Mouse (Mus musculus) heart, adult 2 months (tissue): ENCODE data around the gene Washc4. TPM values are rescaled to one million over a fixed set of nuclear protein-coding genes. Genes with fewer than 3 reads are reported as not detected.

Experiments used
- DNase-seq, 2 experiments: peaks; one replicate each; pipeline ENCODE4 v3.0.0; 2021
- H3K27ac ChIP-seq: fragments of 200-600 bp; 2 replicates; pipeline ENCODE4 v1.8.1; 2022
- H3K27me3 ChIP-seq: fragments of 200-500 bp; 2 replicates; pipeline ENCODE4 v1.6.1; 2012; ENCODE audit warnings: mild to moderate bottlenecking, low read length, inconsistent platforms, mixed read lengths; ENCODE audit not compliant: control insufficient read depth, insufficient read depth
- H3K36me3 ChIP-seq: fragments of 200-500 bp; 2 replicates; pipeline ENCODE4 v1.6.1; 2012; ENCODE audit warnings: low read length, inconsistent platforms; ENCODE audit not compliant: control insufficient read depth, insufficient read depth
- H3K4me1 ChIP-seq: fragments of 200-500 bp; 2 replicates; pipeline ENCODE4 v1.6.1; 2011; ENCODE audit warnings: low read length; ENCODE audit not compliant: control insufficient read depth, insufficient read depth
- H3K4me3 ChIP-seq: fragments of 200-600 bp; 2 replicates; pipeline ENCODE4 v1.8.1; 2022
- H3K79me2 ChIP-seq: fragments of 200-500 bp; replicated peaks from 2 replicates; pipeline ENCODE4 v1.6.1; 2012; ENCODE audit warnings: mild to moderate bottlenecking, inconsistent platforms, low read length, moderate library complexity, mixed read lengths; ENCODE audit not compliant: control insufficient read depth, insufficient read depth
- H3K9ac ChIP-seq: fragments of 200-500 bp; 2 replicates; pipeline ENCODE4 v1.6.1; 2012; ENCODE audit warnings: low read depth, mild to moderate bottlenecking, control low read depth, inconsistent platforms, low read length, mixed read lengths
- CTCF ChIP-seq: fragments of 200-600 bp; IDR thresholded peaks from 2 replicates; pipeline ENCODE4 v1.8.1; 2022; ENCODE audit warnings: antibody characterized with exemption, mild to moderate bottlenecking, moderate library complexity
- EP300 ChIP-seq: fragments of 200-500 bp; IDR thresholded peaks from 2 replicates; pipeline ENCODE4 v1.6.1; 2011; ENCODE audit warnings: low read depth, low read length, control low read depth; ENCODE audit not compliant: insufficient read depth
- POLR2A ChIP-seq: fragments of 200-500 bp; IDR thresholded peaks from 2 replicates; pipeline ENCODE4 v1.6.1; 2011; ENCODE audit warnings: mild to moderate bottlenecking, low read depth, low read length, control low read depth; ENCODE audit not compliant: insufficient read depth
- WGBS: fragments of 180-500 bp; shearing (Covaris S2); methylation state at CpG from one replicate; pipeline ENCODE4 v1.1.7; 2018; 5-methylcytosine and 5-hydroxymethylcytosine counted together
- intact Hi-C: fragments of 180-260 bp; cut with DNase I; formaldehyde crosslinking; loops from one replicate; pipeline ENCODE4 v1.15.1; 2025
- polyA plus RNA-seq: library from polyadenylated mRNA; depleted of rRNA; stranded (reverse); fragments of >200 nt; gene quantifications from 2 replicates; pipeline ENCODE4 v1.2.3, GENCODE M21; 2012
- total RNA-seq, 2 experiments: library from RNA; stranded (reverse); gene quantifications; 2 replicates each; pipeline ENCODE4 v1.2.3; 2021

Gene Washc4
- total and polyA plus RNA-seq, 3 experiments: 1.8 to 13.8 (median 11.4) TPM

DNA sequence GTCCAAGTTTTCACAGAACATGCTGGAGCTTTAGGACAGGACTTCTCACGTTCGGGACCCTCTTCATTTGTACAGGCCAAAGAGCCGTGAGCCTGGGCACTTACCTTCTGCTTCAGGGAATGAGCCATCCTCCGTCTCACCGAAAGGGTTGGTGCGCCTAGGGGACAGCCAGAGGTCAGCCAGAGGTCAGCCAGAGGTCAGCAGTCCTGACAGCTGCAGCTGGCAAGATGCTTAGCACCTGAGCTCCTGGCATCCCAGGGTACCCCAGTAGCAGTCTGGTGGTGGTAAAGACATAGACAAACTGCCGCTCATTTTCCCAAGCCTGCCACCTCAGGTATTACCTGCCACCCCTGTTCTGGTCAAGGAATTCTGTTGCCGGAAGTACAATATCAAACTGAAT, 65.0 kb downstream of the Washc4 start:
- DNase-seq: peak in 1 of 2 experiments; percentile 14
- no peaks in the 10 kb centered on the region for H3K4me1 ChIP-seq
- intact Hi-C loops: no loop called here
- WGBS: 84% methylated on average over 8 of the region's 8 CpGs
- H3K79me2 ChIP-seq: no peaks in the 10 kb centered on the region
- H3K27ac ChIP-seq: no peak overlapping the region
- H3K36me3 ChIP-seq: no peaks in the 10 kb centered on the region
- H3K4me3 ChIP-seq: no peak overlapping the region
- no peak for TF ChIP-seq POLR2A
- H3K27me3 ChIP-seq: no peaks in the 10 kb centered on the region
- H3K9ac ChIP-seq: no peak overlapping the region

DNA sequence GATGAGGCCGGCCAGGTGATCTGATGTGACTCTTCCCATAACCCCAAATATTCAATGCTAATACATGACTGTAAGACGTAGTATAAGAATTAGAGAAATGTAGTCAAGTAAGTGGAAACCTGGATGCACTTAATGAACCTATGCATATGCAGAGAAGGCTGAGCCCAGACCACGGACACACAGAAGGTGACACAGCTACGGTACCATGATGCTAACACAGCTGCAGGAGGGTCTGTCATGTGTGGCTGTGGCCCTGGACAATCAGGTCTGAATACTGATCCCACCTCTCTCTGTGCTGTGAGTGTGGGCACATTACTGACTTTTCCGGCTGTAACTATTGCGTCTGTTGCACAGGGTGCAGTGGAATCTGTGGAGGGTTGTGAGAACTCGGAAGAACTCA, 67.0 kb downstream of the Washc4 start:
- Histone ChIP-seq H3K4me3 (no peak overlapping the region), H3K9ac (no peak overlapping the region), H3K4me1 (no peaks in the 10 kb centered on the region), H3K36me3 (no peaks in the 10 kb centered on the region), H3K27ac (no peak overlapping the region), H3K27me3 (no peaks in the 10 kb centered on the region), H3K79me2 (no peaks in the 10 kb centered on the region)
- no peak for TF ChIP-seq EP300
- TF ChIP-seq CTCF: no peak
- peak in 1 of 2 experiments; percentile 10 for DNase-seq
- WGBS: 93% methylated on average over 7 of the region's 7 CpGs
- intact Hi-C loops: no loop called here

DNA sequence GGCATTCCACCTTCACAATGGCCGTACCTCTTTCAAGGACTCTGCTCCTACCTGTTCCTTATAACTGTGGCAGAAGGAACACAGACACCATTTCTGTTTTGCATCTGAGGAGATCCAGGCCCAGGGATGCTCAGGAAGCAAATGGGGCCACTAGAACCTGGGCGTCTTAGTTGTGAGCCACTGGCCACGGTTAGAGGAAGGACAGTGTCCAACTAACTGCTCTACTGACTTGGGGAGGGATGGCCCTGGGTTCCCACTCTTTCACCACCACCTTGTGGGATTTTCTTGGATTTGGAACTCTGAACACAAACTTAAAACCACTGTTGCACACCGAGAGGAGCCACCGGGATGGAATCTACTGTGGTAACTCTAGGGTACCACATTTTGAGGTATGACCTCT, 68.3 kb downstream of the Washc4 start:
- TF ChIP-seq POLR2A (no peak), EP300 (no peak), CTCF (no peak)
- no peak overlapping the region for H3K9ac ChIP-seq
- H3K27me3 ChIP-seq: no peaks in the 10 kb centered on the region
- H3K27ac ChIP-seq: no peak overlapping the region
- intact Hi-C loops: no loop called here
- no peaks in the 10 kb centered on the region for H3K36me3 ChIP-seq
- H3K4me3 ChIP-seq: no peak overlapping the region
- no peak for DNase-seq
- 96% methylated on average over 5 of the region's 5 CpGs for WGBS
- no peaks in the 10 kb centered on the region for H3K79me2 ChIP-seq
- H3K4me1 ChIP-seq: no peaks in the 10 kb centered on the region

DNA sequence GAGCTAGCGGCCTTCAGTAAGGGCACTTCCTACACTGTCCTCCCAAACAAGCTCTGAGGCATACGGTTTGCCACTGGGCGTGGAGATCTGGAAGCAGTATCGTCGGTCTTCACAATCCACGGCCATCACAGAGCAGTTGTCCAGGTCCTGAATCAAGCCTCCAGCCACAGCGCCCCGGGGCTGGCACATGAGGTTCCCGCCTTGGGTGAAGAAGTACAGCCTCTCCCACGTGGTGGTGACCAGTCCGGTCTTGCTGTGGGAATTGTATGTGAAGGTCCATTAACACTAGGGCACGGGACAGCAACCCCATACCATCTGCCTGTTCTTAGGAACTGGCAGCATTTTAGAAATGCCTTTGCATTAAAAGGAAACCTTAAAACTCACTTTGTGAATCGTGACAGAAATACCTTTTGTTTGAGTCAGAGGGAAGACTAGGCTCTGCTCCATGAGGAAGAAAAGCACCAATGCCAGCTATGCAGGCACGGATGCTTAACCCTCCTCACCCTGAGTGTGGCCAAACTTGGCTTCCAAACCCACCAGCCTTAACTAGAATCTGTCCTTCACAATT, 69.2 kb downstream of the Washc4 start:
- WGBS: 90% methylated on average over 14 of the region's 14 CpGs
- H3K4me3 ChIP-seq: no peak overlapping the region
- TF ChIP-seq POLR2A: no peak
- no peak for TF ChIP-seq EP300
- no peak for TF ChIP-seq CTCF
- no peaks in the 10 kb centered on the region for H3K27me3 ChIP-seq
- H3K27ac ChIP-seq: no peak overlapping the region
- no peak overlapping the region for H3K9ac ChIP-seq
- intact Hi-C loops: no loop called here
- no peaks in the 10 kb centered on the region for H3K36me3 ChIP-seq
- no peak for DNase-seq
- no peaks in the 10 kb centered on the region for H3K4me1 ChIP-seq
- no peaks in the 10 kb centered on the region for H3K79me2 ChIP-seq

DNA sequence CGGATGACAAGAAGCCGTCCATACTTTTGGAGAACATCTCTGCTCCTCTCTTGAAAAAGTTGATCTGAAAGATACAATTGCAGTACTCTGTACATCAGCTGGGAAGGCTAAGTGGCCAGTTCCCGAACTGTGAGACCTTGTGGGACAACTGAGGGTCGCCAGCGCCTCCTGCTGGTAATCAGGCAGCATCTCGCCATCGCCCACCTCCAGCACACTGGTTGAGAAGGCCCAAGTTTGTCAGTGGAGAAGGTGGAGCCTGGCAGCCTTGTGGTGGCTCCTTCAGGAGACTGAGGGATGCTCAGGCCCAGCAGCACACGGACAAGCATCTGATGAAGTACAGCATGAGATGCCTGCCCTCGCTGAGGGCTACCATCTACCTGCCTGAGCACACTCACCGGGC, 73.8 kb downstream of the Washc4 start:
- intact Hi-C loops: no loop called here
- no peaks in the 10 kb centered on the region for H3K36me3 ChIP-seq
- H3K27ac ChIP-seq: no peak overlapping the region
- 69% methylated on average over 10 of the region's 10 CpGs for WGBS
- H3K4me3 ChIP-seq: no peak overlapping the region
- H3K79me2 ChIP-seq: no peaks in the 10 kb centered on the region
- H3K4me1 ChIP-seq: peaks cover 1% of the 10 kb centered on the region; the same call in 1 of the 2 replicates
- DNase-seq: no peak
- no peak overlapping the region for H3K9ac ChIP-seq
- H3K27me3 ChIP-seq: no peaks in the 10 kb centered on the region
- TF ChIP-seq POLR2A (no peak), CTCF (peak; percentile 71)

DNA sequence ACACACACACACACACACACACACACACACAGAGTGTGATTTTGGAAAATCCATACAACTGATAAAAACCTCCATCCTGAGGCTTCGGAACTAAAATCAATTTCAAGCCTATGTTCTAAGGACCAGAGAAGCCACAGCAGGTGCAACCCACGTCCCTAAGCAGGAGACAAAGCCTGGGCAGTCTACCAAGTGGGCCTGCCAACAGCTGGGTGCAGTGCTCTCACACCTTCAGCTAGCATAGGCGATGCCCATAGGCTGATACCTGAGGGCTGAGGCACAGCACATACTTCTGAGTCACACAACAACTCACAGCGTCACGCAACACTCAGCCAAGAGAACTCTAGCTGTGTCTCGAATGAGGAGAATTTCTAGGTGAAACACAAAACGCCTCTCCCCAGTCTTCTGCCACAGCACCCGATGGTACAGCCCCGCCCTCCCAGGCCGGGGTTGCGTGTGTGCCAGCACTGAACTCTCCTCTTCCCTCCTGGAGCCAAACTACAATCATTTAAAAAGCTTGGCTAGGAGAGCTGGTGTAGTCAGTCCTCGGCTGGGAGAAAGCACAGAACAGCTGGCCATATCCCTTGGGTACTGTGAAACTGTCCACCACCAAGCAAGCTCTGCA, 75.4 kb downstream of the Washc4 start:
- intact Hi-C loops: no loop called here
- TF ChIP-seq CTCF: no peak
- TF ChIP-seq POLR2A: no peak
- no peak for TF ChIP-seq EP300
- Histone ChIP-seq H3K79me2 (no peaks in the 10 kb centered on the region), H3K4me3 (no peak overlapping the region), H3K36me3 (no peaks in the 10 kb centered on the region), H3K9ac (no peak overlapping the region), H3K4me1 (peaks cover 1% of the 10 kb centered on the region; the same call in 1 of the 2 replicates), H3K27ac (no peak overlapping the region), H3K27me3 (no peaks in the 10 kb centered on the region)
- peak in 1 of 2 experiments; percentile 46 for DNase-seq
- WGBS: 56% methylated on average over 12 of the region's 12 CpGs
